Mouse (Mus musculus): Measurements from ENCODE around the gene Tecr. TPM values are rescaled to one million over a fixed set of nuclear protein-coding genes. Genes with fewer than 3 reads are reported as not detected.

The Tecr gene
- total and polyA plus RNA-seq, 3 experiments = 445 to 935 (median 505) TPM

DNA sequence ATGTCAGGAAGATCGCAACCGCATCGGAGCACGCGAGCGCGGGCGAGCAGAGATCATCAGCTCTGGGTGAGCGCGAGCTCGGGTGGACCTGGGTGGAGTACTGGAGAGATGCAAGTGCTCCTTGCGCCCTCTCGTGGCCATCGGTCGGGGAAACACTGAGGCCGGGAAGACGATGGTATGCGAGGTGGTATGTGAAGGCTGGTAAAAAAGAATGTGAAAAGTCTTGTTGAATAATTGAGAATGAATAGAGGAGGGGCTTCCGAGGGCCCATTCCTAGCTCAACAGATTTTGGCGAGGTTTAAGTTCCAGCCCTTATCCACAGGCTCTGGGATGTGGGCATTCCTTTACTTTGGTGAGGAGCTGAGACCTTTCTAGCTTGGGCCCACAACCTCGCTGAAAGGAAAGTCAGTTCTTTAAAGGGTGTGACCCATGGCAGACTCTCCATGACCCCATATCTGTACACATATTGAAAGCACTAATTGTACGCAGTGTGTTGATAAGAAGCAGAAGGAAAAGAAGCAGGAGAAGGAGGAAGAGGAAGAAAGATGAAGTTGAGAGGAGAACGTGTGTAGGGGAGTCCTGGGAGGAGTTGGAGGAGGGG lies 14.7 kb upstream of the Tecr start:
- TF ChIP-seq CTCF (IDR thresholded peaks at IDR 0.05) = peak; percentile 94
- no peak for TF ChIP-seq EP300 (IDR thresholded peaks at IDR 0.05; ENCODE audit: insufficient read depth, low read depth, low read length)
- no peak for TF ChIP-seq POLR2A (IDR thresholded peaks at IDR 0.05; ENCODE audit: insufficient read depth, low read depth, low read length)
- no peaks in the 10 kb centered on the region for H3K79me2 ChIP-seq (replicated peaks; ENCODE audit: control insufficient read depth, insufficient read depth, low read length)
- DNase-seq = peak; percentile 85 to 88
- WGBS = 7% methylated on average over 23 of the region's 23 CpGs
- no peaks in the 10 kb centered on the region for H3K4me1 ChIP-seq (ENCODE audit: control insufficient read depth, insufficient read depth, low read length)
- no peaks in the 10 kb centered on the region for H3K27me3 ChIP-seq (ENCODE audit: control insufficient read depth, insufficient read depth, low read length)
- peak overlapping the region; percentile 43 for H3K4me3 ChIP-seq
- intact Hi-C loops (cut with DNase I) = loop anchor here (1.0 to 5.0 kb wide), 2 partner anchors 56 to 520 kb away; partner anchors contain the start of gene Ndufb7
- no peaks in the 10 kb centered on the region for H3K36me3 ChIP-seq (ENCODE audit: control insufficient read depth, insufficient read depth, low read length)
- H3K27ac ChIP-seq = no peak overlapping the region
- H3K9ac ChIP-seq (ENCODE audit: low read depth, low read length) = peak overlapping the region; percentile 34; the same call in 1 of the 2 replicates

DNA sequence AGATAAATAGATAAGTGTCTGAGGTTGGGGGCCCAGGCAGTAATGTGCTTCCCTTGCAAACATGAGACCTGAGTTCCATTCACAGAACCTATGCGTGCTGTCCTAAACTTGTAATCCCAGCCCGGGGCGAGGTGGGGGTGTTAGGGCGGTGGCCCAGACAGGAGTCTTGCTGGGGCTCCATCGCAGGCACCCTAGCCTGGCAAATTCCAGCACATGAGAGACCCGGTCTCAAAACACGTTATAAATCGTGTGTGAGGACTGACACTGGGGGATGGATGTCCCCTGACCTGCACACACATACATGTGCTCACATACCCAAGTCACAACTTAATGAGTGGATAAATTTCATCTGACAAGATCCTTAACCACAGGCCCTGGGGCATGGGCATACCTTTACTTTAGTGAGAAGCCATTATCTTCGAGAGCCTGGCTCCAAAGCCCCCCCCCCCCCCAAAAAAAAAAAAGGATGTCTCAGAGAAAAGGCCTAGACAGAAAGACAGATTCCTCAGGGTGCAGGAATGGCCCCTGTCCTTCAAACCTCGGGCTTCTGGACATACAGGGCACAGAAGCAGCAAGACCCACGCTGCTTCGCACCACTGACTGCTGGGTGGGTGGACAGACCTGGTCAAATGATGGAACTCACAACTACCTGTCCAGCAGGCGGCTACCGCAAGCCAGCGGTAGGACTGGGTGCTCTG lies 14.1 kb upstream of the Tecr start:
- no peaks in the 10 kb centered on the region for H3K36me3 ChIP-seq (ENCODE audit: control insufficient read depth, insufficient read depth, low read length)
- TF ChIP-seq CTCF (IDR thresholded peaks at IDR 0.05) (no peak), POLR2A (IDR thresholded peaks at IDR 0.05; ENCODE audit: insufficient read depth, low read depth, low read length) (no peak), EP300 (IDR thresholded peaks at IDR 0.05; ENCODE audit: insufficient read depth, low read depth, low read length) (no peak)
- no peak for DNase-seq
- H3K9ac ChIP-seq (ENCODE audit: low read depth, low read length) = peak overlapping the region; percentile 34; the same call in 1 of the 2 replicates
- no peaks in the 10 kb centered on the region for H3K79me2 ChIP-seq (replicated peaks; ENCODE audit: control insufficient read depth, insufficient read depth, low read length)
- H3K27ac ChIP-seq = no peak overlapping the region
- no peaks in the 10 kb centered on the region for H3K4me1 ChIP-seq (ENCODE audit: control insufficient read depth, insufficient read depth, low read length)
- H3K27me3 ChIP-seq (ENCODE audit: control insufficient read depth, insufficient read depth, low read length) = no peaks in the 10 kb centered on the region
- H3K4me3 ChIP-seq = peak overlapping the region; percentile 43
- 53% methylated on average over 15 of the region's 15 CpGs for WGBS
- intact Hi-C loops (cut with DNase I) = loop anchor here (1.0 to 5.0 kb wide), 2 partner anchors 56 to 520 kb away; partner anchors contain the start of gene Ndufb7

DNA sequence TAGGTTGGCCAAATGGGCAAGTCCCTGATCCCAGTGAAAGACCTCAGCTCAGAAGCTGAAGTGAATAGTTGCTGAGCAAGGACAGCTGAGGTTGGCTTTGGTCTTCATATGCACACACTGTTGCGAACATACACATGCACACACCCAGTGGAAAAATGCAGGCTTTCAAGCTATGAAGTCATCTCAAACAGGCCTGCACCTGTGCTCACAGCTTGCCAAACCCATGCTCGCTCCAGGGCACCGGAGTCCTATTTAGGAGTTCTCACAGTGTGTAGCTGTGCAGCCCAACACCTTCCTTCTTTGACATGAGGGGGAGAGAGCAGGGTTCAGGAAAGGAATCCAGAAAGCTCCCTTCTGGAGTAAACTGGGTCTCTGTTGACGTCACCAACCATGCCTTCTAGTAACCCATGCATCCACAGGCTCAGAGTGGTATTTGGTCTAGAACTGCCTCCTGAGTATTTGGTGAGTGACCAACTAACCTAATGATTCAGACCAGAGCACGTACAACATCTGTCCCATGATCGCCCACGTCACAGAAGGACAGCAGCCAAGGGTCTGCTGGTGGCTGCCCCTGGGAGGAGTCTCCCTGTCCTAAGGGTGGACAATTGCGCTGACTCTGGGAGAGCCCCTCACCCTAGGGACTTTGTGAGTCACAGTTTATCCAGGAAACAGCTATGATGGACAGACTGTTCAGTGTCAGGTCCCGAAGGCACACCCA lies 12.0 kb upstream of the Tecr start:
- Histone ChIP-seq H3K36me3 (ENCODE audit: control insufficient read depth, insufficient read depth, low read length) (no peaks in the 10 kb centered on the region), H3K4me1 (ENCODE audit: control insufficient read depth, insufficient read depth, low read length) (no peaks in the 10 kb centered on the region)
- intact Hi-C loops (cut with DNase I) = loop anchor here (5.0 kb wide), 1 partner anchor 517 kb away; no protein-coding TSS in a partner anchor

DNA sequence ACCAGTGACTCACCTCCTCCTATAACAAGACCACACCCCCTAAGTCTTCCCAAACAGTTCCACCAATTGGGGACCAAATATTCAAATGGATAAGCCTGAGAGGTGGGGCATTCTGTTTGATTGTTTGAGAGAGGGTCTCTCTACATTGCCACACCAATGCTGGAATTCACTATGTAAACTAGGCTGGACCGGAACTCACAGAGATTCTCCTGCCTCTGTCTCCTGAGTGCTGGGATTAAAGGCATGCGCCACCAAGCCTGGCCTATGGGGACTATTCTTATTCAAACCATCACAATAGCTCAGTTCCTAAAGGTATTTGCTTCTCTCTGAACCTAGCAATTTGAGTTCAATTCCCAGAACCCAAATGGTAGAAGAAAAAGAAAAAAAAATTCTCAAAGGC lies 10.8 kb upstream of the Tecr start:
- Histone ChIP-seq H3K4me1 (ENCODE audit: control insufficient read depth, insufficient read depth, low read length) (no peaks in the 10 kb centered on the region), H3K4me3 (no peak overlapping the region), H3K27ac (no peak overlapping the region), H3K9ac (ENCODE audit: low read depth, low read length) (no peak overlapping the region), H3K27me3 (ENCODE audit: control insufficient read depth, insufficient read depth, low read length) (no peaks in the 10 kb centered on the region), H3K79me2 (replicated peaks; ENCODE audit: control insufficient read depth, insufficient read depth, low read length) (no peaks in the 10 kb centered on the region), H3K36me3 (ENCODE audit: control insufficient read depth, insufficient read depth, low read length) (no peaks in the 10 kb centered on the region)
- DNase-seq = no peak
- WGBS = 97% methylated on average over 2 of the region's 2 CpGs
- intact Hi-C loops (cut with DNase I) = no loop called here
- TF ChIP-seq EP300 (IDR thresholded peaks at IDR 0.05; ENCODE audit: insufficient read depth, low read depth, low read length) = no peak
- no peak for TF ChIP-seq CTCF (IDR thresholded peaks at IDR 0.05)
- no peak for TF ChIP-seq POLR2A (IDR thresholded peaks at IDR 0.05; ENCODE audit: insufficient read depth, low read depth, low read length)

More for the DNA sequence above, 12.0 kb upstream of the Tecr start:
- no peak overlapping the region for H3K27ac ChIP-seq
- no peak for DNase-seq
- no peak overlapping the region for H3K9ac ChIP-seq (ENCODE audit: low read depth, low read length)
- no peaks in the 10 kb centered on the region for H3K27me3 ChIP-seq (ENCODE audit: control insufficient read depth, insufficient read depth, low read length)
- H3K4me3 ChIP-seq = no peak overlapping the region
- no peaks in the 10 kb centered on the region for H3K79me2 ChIP-seq (replicated peaks; ENCODE audit: control insufficient read depth, insufficient read depth, low read length)
- WGBS = 71% methylated on average over 9 of the region's 9 CpGs
- TF ChIP-seq EP300 (IDR thresholded peaks at IDR 0.05; ENCODE audit: insufficient read depth, low read depth, low read length) (no peak), POLR2A (IDR thresholded peaks at IDR 0.05; ENCODE audit: insufficient read depth, low read depth, low read length) (no peak), CTCF (IDR thresholded peaks at IDR 0.05) (no peak)

DNA sequence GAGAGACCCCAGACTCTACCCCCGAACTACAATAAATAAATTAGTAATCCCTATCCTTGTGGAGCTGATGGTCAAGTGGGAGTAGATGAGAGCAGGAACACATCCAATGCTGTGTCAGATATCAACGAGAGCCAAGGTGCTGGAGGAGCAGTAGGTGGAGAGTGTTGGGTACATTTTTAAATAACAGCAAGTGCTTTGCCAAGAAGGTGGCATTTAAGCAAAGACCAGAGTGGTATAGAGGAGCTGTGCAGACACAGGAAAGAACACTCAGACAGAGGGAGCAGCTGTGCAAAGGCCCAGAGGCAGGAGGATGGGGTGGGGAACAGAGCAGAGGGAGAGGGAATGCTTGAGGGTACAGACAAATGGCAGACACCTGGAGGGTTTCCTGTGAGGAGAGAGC lies 9.3 kb upstream of the Tecr start:
- DNase-seq = no peak
- no peak for TF ChIP-seq CTCF (IDR thresholded peaks at IDR 0.05)
- no peak for TF ChIP-seq EP300 (IDR thresholded peaks at IDR 0.05; ENCODE audit: insufficient read depth, low read depth, low read length)
- no peak for TF ChIP-seq POLR2A (IDR thresholded peaks at IDR 0.05; ENCODE audit: insufficient read depth, low read depth, low read length)
- intact Hi-C loops (cut with DNase I) = no loop called here
- 74% methylated on average over 2 of the region's 2 CpGs for WGBS
- no peaks in the 10 kb centered on the region for H3K36me3 ChIP-seq (ENCODE audit: control insufficient read depth, insufficient read depth, low read length)
- H3K4me3 ChIP-seq = no peak overlapping the region
- H3K27ac ChIP-seq = no peak overlapping the region
- no peaks in the 10 kb centered on the region for H3K4me1 ChIP-seq (ENCODE audit: control insufficient read depth, insufficient read depth, low read length)
- H3K79me2 ChIP-seq (replicated peaks; ENCODE audit: control insufficient read depth, insufficient read depth, low read length) = no peaks in the 10 kb centered on the region
- H3K9ac ChIP-seq (ENCODE audit: low read depth, low read length) = no peak overlapping the region
- no peaks in the 10 kb centered on the region for H3K27me3 ChIP-seq (ENCODE audit: control insufficient read depth, insufficient read depth, low read length)

Measured in heart, adult 2 months (tissue).